Mouse (Mus musculus): ENCODE data around the gene Cep68. TPM values are rescaled to one million over a fixed set of nuclear protein-coding genes. Genes with fewer than 3 reads are reported as not detected.
A peak's percentile ranks its signal among the peaks of the same experiment; 100 is the strongest.

Gene Cep68
- polyA plus RNA-seq, 1 experiment from 2014 or later: 31.0 TPM

DNA sequence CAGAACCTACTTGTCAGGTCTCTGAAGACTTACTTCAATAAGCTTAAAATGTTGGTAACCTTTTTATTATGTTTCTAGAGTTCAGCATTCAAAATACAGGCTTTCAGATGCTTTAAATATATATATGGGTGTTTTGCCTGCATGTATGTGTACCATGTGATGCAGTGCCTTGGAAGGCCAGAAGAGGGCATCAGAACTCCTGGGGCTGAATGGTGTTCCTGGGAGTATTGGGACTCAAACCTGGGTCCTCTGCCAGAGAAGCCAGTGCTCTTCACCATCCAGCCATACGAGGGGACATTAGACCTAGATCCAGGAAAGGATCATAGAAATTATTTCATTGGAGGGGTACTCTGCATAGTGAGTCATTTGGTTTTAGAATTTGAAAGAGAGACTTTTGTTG, 34.5 kb downstream of the Cep68 start:
- H3K9ac ChIP-seq (ENCODE audit: low read length): no peak overlapping the region
- no peak overlapping the region for H3K4me2 ChIP-seq (ENCODE audit: low read length)
- H3K27ac ChIP-seq (replicated peaks in 1 of 2; ENCODE audit: control insufficient read depth in 1 of 2, insufficient read depth in 1 of 2, low read depth in 2 of 2, low read length in 2 of 2): no peak overlapping the region
- ATAC-seq (ENCODE audit: insufficient number of reproducible peaks, insufficient read depth, low FRiP score, low read depth): no peak
- WGBS: 96% methylated on average over 1 of the region's 1 CpGs
- H3K27me3 ChIP-seq (ENCODE audit: control insufficient read depth, insufficient read depth, low read length): no peaks in the 10 kb centered on the region
- H3K9me3 ChIP-seq (ENCODE audit: control insufficient read depth, low read length): no peaks in the 10 kb centered on the region
- peaks cover 51% of the 10 kb centered on the region for H3K36me3 ChIP-seq (ENCODE audit: control insufficient read depth, insufficient read depth, low read length)
- no peak overlapping the region for H3K4me3 ChIP-seq (ENCODE audit: control insufficient read depth in 1 of 2, insufficient read depth in 1 of 2, low read depth in 1 of 2, low read length in 2 of 2)
- H3K4me1 ChIP-seq (ENCODE audit: control insufficient read depth in 2 of 2, insufficient read depth in 2 of 2, low read length in 2 of 2): peaks cover 2 to 32% of the 10 kb centered on the region in 2 experiments; a peak in 3 of 4 replicates

GRCm38 (mm10) chr11:20211838-20212237, 37.4 kb downstream of the Cep68 start:
- no peaks in the 10 kb centered on the region for H3K27me3 ChIP-seq (ENCODE audit: control insufficient read depth, insufficient read depth, low read length)
- 63% methylated on average over 2 of the region's 2 CpGs for WGBS

GRCm38 (mm10) chr11:20207589-20207988, 41.6 kb downstream of the Cep68 start:
- H3K4me1 ChIP-seq (ENCODE audit: control insufficient read depth in 2 of 2, insufficient read depth in 2 of 2, low read length in 2 of 2): peaks cover 5 to 70% of the 10 kb centered on the region in 2 experiments

More at GRCm38 (mm10) chr11:20211838-20212237, 37.4 kb downstream of the Cep68 start:
- Histone ChIP-seq H3K4me2 (ENCODE audit: low read length) (no peak overlapping the region), H3K4me3 (ENCODE audit: control insufficient read depth in 1 of 2, insufficient read depth in 1 of 2, low read depth in 1 of 2, low read length in 2 of 2) (no peak overlapping the region), H3K27ac (replicated peaks in 1 of 2; ENCODE audit: control insufficient read depth in 1 of 2, insufficient read depth in 1 of 2, low read depth in 2 of 2, low read length in 2 of 2) (no peak overlapping the region), H3K36me3 (ENCODE audit: control insufficient read depth, insufficient read depth, low read length) (peaks cover 25% of the 10 kb centered on the region), H3K4me1 (ENCODE audit: control insufficient read depth in 2 of 2, insufficient read depth in 2 of 2, low read length in 2 of 2) (peaks cover 2 to 44% of the 10 kb centered on the region in 2 experiments; a peak in 3 of 4 replicates), H3K9ac (ENCODE audit: low read length) (no peak overlapping the region), H3K9me3 (ENCODE audit: control insufficient read depth, low read length) (no peaks in the 10 kb centered on the region)
- ATAC-seq (ENCODE audit: insufficient number of reproducible peaks, insufficient read depth, low FRiP score, low read depth): no peak

GRCm38 (mm10) chr11:20206626-20207223, 42.5 kb downstream of the Cep68 start:
- H3K4me1 ChIP-seq (ENCODE audit: control insufficient read depth in 2 of 2, insufficient read depth in 2 of 2, low read length in 2 of 2): peaks cover 5 to 67% of the 10 kb centered on the region in 2 experiments

More at GRCm38 (mm10) chr11:20207589-20207988, 41.6 kb downstream of the Cep68 start:
- Histone ChIP-seq H3K9ac (ENCODE audit: low read length) (no peak overlapping the region), H3K9me3 (ENCODE audit: control insufficient read depth, low read length) (no peaks in the 10 kb centered on the region), H3K36me3 (ENCODE audit: control insufficient read depth, insufficient read depth, low read length) (peaks cover 3% of the 10 kb centered on the region; the same call in 1 of the 2 replicates), H3K4me2 (ENCODE audit: low read length) (no peak overlapping the region), H3K27me3 (ENCODE audit: control insufficient read depth, insufficient read depth, low read length) (no peaks in the 10 kb centered on the region), H3K27ac (replicated peaks in 1 of 2; ENCODE audit: control insufficient read depth in 1 of 2, insufficient read depth in 1 of 2, low read depth in 2 of 2, low read length in 2 of 2) (no peak overlapping the region), H3K4me3 (ENCODE audit: control insufficient read depth in 1 of 2, insufficient read depth in 1 of 2, low read depth in 1 of 2, low read length in 2 of 2) (no peak overlapping the region)
- ATAC-seq (ENCODE audit: insufficient number of reproducible peaks, insufficient read depth, low FRiP score, low read depth): no peak
- 66% methylated on average over 2 of the region's 2 CpGs for WGBS

GRCm38 (mm10) chr11:20205538-20205937, 43.7 kb downstream of the Cep68 start:
- Histone ChIP-seq H3K4me2 (ENCODE audit: low read length) (no peak overlapping the region), H3K4me1 (ENCODE audit: control insufficient read depth in 2 of 2, insufficient read depth in 2 of 2, low read length in 2 of 2) (peaks cover 3 to 56% of the 10 kb centered on the region in 2 experiments), H3K9me3 (ENCODE audit: control insufficient read depth, low read length) (no peaks in the 10 kb centered on the region), H3K27ac (replicated peaks in 1 of 2; ENCODE audit: control insufficient read depth in 1 of 2, insufficient read depth in 1 of 2, low read depth in 2 of 2, low read length in 2 of 2) (no peak overlapping the region; a peak in 1 of 4 replicates), H3K27me3 (ENCODE audit: control insufficient read depth, insufficient read depth, low read length) (no peaks in the 10 kb centered on the region), H3K9ac (ENCODE audit: low read length) (no peak overlapping the region), H3K36me3 (ENCODE audit: control insufficient read depth, insufficient read depth, low read length) (peaks cover 3% of the 10 kb centered on the region; the same call in 1 of the 2 replicates), H3K4me3 (ENCODE audit: control insufficient read depth in 1 of 2, insufficient read depth in 1 of 2, low read depth in 1 of 2, low read length in 2 of 2) (no peak overlapping the region)
- no peak for ATAC-seq (ENCODE audit: insufficient number of reproducible peaks, insufficient read depth, low FRiP score, low read depth)
- 67% methylated on average over 4 of the region's 4 CpGs for WGBS

More at GRCm38 (mm10) chr11:20206626-20207223, 42.5 kb downstream of the Cep68 start:
- WGBS: 23% methylated on average over 2 of the region's 2 CpGs
- Histone ChIP-seq H3K9ac (ENCODE audit: low read length) (no peak overlapping the region), H3K36me3 (ENCODE audit: control insufficient read depth, insufficient read depth, low read length) (peaks cover 3% of the 10 kb centered on the region; the same call in 1 of the 2 replicates), H3K27me3 (ENCODE audit: control insufficient read depth, insufficient read depth, low read length) (no peaks in the 10 kb centered on the region), H3K4me3 (ENCODE audit: control insufficient read depth in 1 of 2, insufficient read depth in 1 of 2, low read depth in 1 of 2, low read length in 2 of 2) (no peak overlapping the region), H3K27ac (replicated peaks in 1 of 2; ENCODE audit: control insufficient read depth in 1 of 2, insufficient read depth in 1 of 2, low read depth in 2 of 2, low read length in 2 of 2) (0 out of 4 replicates have a peak overlapping the region, but pooled peaks of 1 of the 2 experiments have one; percentile 7), H3K4me2 (ENCODE audit: low read length) (no peak overlapping the region), H3K9me3 (ENCODE audit: control insufficient read depth, low read length) (no peaks in the 10 kb centered on the region)
- no peak for ATAC-seq (ENCODE audit: insufficient number of reproducible peaks, insufficient read depth, low FRiP score, low read depth)

DNA sequence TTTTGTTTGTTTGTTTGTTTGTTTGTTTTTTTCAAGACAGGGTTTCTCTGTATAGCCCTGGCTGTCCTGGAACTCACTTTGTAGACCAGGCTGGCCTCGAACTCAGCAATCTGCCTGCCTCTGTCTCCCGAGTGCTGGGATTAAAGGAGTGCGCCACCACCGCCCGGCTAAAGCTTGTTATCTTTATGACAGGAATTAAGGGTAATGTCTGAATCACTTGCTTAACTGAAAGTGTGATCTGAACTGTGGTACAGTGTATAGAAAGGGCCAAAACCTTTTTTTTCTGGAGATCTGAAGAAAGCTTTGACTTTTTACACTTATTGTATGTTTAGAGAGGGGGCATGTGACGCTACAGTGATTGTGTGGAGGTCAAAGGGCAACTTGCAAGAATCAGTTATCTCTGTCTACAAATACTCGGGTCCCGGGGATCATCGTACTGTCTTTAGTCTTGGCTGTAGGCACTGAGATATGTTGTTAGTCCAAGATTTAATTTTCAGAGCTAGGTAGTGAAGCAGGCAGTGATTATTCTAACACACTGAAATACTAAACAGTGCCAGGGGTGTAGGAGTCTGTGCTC, 44.3 kb downstream of the Cep68 start:
- H3K9ac ChIP-seq (ENCODE audit: low read length): no peak overlapping the region
- H3K27ac ChIP-seq (replicated peaks in 1 of 2; ENCODE audit: control insufficient read depth in 1 of 2, insufficient read depth in 1 of 2, low read depth in 2 of 2, low read length in 2 of 2): no peak overlapping the region; a peak in 1 of 4 replicates
- no peak for ATAC-seq (ENCODE audit: insufficient number of reproducible peaks, insufficient read depth, low FRiP score, low read depth)
- no peak overlapping the region for H3K4me2 ChIP-seq (ENCODE audit: low read length)
- 45% methylated on average over 9 of the region's 9 CpGs for WGBS
- peaks cover 3 to 57% of the 10 kb centered on the region in 2 experiments for H3K4me1 ChIP-seq (ENCODE audit: control insufficient read depth in 2 of 2, insufficient read depth in 2 of 2, low read length in 2 of 2)
- H3K4me3 ChIP-seq (ENCODE audit: control insufficient read depth in 1 of 2, insufficient read depth in 1 of 2, low read depth in 1 of 2, low read length in 2 of 2): no peak overlapping the region
- no peaks in the 10 kb centered on the region for H3K27me3 ChIP-seq (ENCODE audit: control insufficient read depth, insufficient read depth, low read length)
- H3K9me3 ChIP-seq (ENCODE audit: control insufficient read depth, low read length): no peaks in the 10 kb centered on the region
- H3K36me3 ChIP-seq (ENCODE audit: control insufficient read depth, insufficient read depth, low read length): peaks cover 3% of the 10 kb centered on the region; the same call in 1 of the 2 replicates

GRCm38 (mm10) chr11:20204321-20204720, 44.9 kb downstream of the Cep68 start:
- H3K4me2 ChIP-seq (ENCODE audit: low read length): 0 out of 2 replicates have a peak overlapping the region, but pooled peaks have one; percentile 24
- 66% methylated on average over 2 of the region's 2 CpGs for WGBS
- no peak overlapping the region for H3K4me3 ChIP-seq (ENCODE audit: control insufficient read depth in 1 of 2, insufficient read depth in 1 of 2, low read depth in 1 of 2, low read length in 2 of 2)

More at GRCm38 (mm10) chr11:20204321-20204720, 44.9 kb downstream of the Cep68 start:
- no peak for ATAC-seq (ENCODE audit: insufficient number of reproducible peaks, insufficient read depth, low FRiP score, low read depth)
- no peaks in the 10 kb centered on the region for H3K9me3 ChIP-seq (ENCODE audit: control insufficient read depth, low read length)
- H3K36me3 ChIP-seq (ENCODE audit: control insufficient read depth, insufficient read depth, low read length): peaks cover 3% of the 10 kb centered on the region; the same call in 1 of the 2 replicates
- peaks cover 3 to 54% of the 10 kb centered on the region in 2 experiments for H3K4me1 ChIP-seq (ENCODE audit: control insufficient read depth in 2 of 2, insufficient read depth in 2 of 2, low read length in 2 of 2)
- H3K27me3 ChIP-seq (ENCODE audit: control insufficient read depth, insufficient read depth, low read length): no peaks in the 10 kb centered on the region
- H3K27ac ChIP-seq (replicated peaks in 1 of 2; ENCODE audit: control insufficient read depth in 1 of 2, insufficient read depth in 1 of 2, low read depth in 2 of 2, low read length in 2 of 2): no peak overlapping the region
- no peak overlapping the region for H3K9ac ChIP-seq (ENCODE audit: low read length)

Data from heart, embryonic 14.5 days (tissue).